Mouse (Mus musculus): Measurements from ENCODE around the gene St6gal1. TPM values are rescaled to one million over a fixed set of nuclear protein-coding genes. Genes with fewer than 3 reads are reported as not detected.

Gene St6gal1
- polyA plus RNA-seq, 2 experiments, result 10.5 to 10.6 TPM

DNA sequence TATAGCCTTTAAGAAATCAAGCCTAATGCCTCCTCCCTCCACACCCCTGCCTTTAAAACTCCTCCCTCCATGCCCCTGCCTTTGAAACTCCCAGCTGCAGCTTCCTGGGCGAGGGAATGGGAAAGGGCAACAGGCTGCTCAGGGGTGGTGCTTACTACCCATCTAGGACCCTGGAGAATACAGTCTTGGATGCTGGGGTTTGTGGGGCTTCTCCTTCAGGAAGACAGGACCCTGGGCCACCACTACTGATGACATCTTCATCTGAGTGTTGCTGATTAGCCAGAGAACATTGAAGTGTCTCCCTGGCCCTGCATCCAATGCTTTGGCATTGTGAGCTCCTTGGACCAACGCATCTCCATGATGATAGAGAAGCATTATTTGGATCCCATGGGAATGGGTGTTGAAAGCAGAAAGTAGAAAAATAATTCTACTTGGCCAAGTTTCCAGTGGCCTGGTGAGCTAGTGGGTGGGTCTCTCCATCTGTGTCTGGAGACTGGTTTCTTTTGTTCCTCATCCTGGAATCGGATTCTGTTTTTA is 137.0 kb downstream of the St6gal1 start:
- TF ChIP-seq EP300 (IDR thresholded peaks at IDR 0.05; ENCODE audit: low read depth), result no peak
- no peak for TF ChIP-seq CTCF (IDR thresholded peaks at IDR 0.05; ENCODE audit: low read depth)
- DNase-seq (ENCODE audit: low read depth in 3 of 3, low spot score in 3 of 3) (no peak), ATAC-seq (ENCODE audit: insufficient read depth) (no peak)
- WGBS (ENCODE audit: insufficient replicate concordance), result 50% methylated on average over 3 of the region's 3 CpGs
- no peaks in the 10 kb centered on the region for H3K27me3 ChIP-seq (ENCODE audit: control insufficient read depth, insufficient read depth, low read length)
- H3K9me3 ChIP-seq (ENCODE audit: control insufficient read depth, low read length), result no peaks in the 10 kb centered on the region
- no peaks in the 10 kb centered on the region for H3K4me1 ChIP-seq (replicated peaks; ENCODE audit: control insufficient read depth in 2 of 2, insufficient read depth in 2 of 2, low read length in 1 of 2)
- no peak overlapping the region for H3K4me3 ChIP-seq (ENCODE audit: insufficient read depth in 1 of 2, low read depth in 2 of 2, low read length in 2 of 2)
- H3K36me3 ChIP-seq (replicated peaks; ENCODE audit: control insufficient read depth, insufficient read depth, low read depth), result no peaks in the 10 kb centered on the region
- H3K9ac ChIP-seq (replicated peaks), result no peak overlapping the region
- no peak overlapping the region for H3K27ac ChIP-seq
- no peak overlapping the region for H3K4me2 ChIP-seq (ENCODE audit: low read depth)

GRCm38 (mm10) chr16:23364328-23364990 is 139.9 kb downstream of the St6gal1 start:
- Histone ChIP-seq H3K4me3 (ENCODE audit: insufficient read depth in 1 of 2, low read depth in 2 of 2, low read length in 2 of 2) (no peak overlapping the region), H3K9me3 (ENCODE audit: control insufficient read depth, low read length) (no peaks in the 10 kb centered on the region), H3K9ac (replicated peaks) (no peak overlapping the region), H3K27ac (no peak overlapping the region), H3K4me1 (replicated peaks; ENCODE audit: control insufficient read depth in 2 of 2, insufficient read depth in 2 of 2, low read length in 1 of 2) (no peaks in the 10 kb centered on the region), H3K36me3 (replicated peaks; ENCODE audit: control insufficient read depth, insufficient read depth, low read depth) (no peaks in the 10 kb centered on the region), H3K27me3 (ENCODE audit: control insufficient read depth, insufficient read depth, low read length) (no peaks in the 10 kb centered on the region), H3K4me2 (ENCODE audit: low read depth) (no peak overlapping the region)
- no peak for TF ChIP-seq CTCF (IDR thresholded peaks at IDR 0.05; ENCODE audit: low read depth)
- TF ChIP-seq EP300 (IDR thresholded peaks at IDR 0.05; ENCODE audit: low read depth), result no peak
- WGBS (ENCODE audit: insufficient replicate concordance), result 53% methylated on average over 2 of the region's 2 CpGs
- ATAC-seq (ENCODE audit: insufficient read depth) (no peak), DNase-seq (ENCODE audit: low read depth in 3 of 3, low spot score in 3 of 3) (no peak)

- Histone ChIP-seq H3K4me2 (ENCODE audit: low read depth) (no peak overlapping the region), H3K9ac (replicated peaks) (no peak overlapping the region), H3K27me3 (ENCODE audit: control insufficient read depth, insufficient read depth, low read length) (no peaks in the 10 kb centered on the region), H3K27ac (no peak overlapping the region), H3K9me3 (ENCODE audit: control insufficient read depth, low read length) (no peaks in the 10 kb centered on the region), H3K36me3 (replicated peaks; ENCODE audit: control insufficient read depth, insufficient read depth, low read depth) (no peaks in the 10 kb centered on the region), H3K4me1 (replicated peaks; ENCODE audit: control insufficient read depth in 2 of 2, insufficient read depth in 2 of 2, low read length in 1 of 2) (no peaks in the 10 kb centered on the region), H3K4me3 (ENCODE audit: insufficient read depth in 1 of 2, low read depth in 2 of 2, low read length in 2 of 2) (no peak overlapping the region)
- ATAC-seq (ENCODE audit: insufficient read depth), result no peak
- WGBS (ENCODE audit: insufficient replicate concordance), result 27% methylated on average over 3 of the region's 3 CpGs
- DNase-seq (ENCODE audit: low read depth in 3 of 3, low spot score in 3 of 3), result no peak
- no peak for TF ChIP-seq CTCF (IDR thresholded peaks at IDR 0.05; ENCODE audit: low read depth)
- TF ChIP-seq EP300 (IDR thresholded peaks at IDR 0.05; ENCODE audit: low read depth), result no peak
Observed at GRCm38 (mm10) chr16:23369124-23369523, 144.6 kb downstream of the St6gal1 start.

DNA sequence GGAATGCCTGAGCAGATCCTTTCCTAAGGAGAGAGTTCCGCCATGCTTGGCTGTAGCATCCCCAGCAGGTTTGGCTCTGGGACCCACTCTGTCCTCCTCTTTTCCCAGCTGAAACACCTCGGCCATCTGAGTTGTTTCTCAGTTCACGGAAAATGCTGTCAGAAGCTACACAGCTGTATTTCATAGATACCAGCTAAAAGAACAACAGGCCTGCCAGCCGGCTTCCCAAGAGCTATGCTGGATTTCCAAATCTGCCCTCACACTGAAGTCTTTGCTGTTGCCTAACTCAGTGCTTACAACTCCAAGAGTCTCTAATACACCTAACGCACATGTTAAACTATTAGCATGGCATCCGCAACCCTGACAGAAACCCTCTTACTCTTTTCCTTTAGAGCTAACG is 146.2 kb downstream of the St6gal1 start:
- Histone ChIP-seq H3K9me3 (ENCODE audit: control insufficient read depth, low read length) (no peaks in the 10 kb centered on the region), H3K36me3 (replicated peaks; ENCODE audit: control insufficient read depth, insufficient read depth, low read depth) (no peaks in the 10 kb centered on the region), H3K4me1 (replicated peaks; ENCODE audit: control insufficient read depth in 2 of 2, insufficient read depth in 2 of 2, low read length in 1 of 2) (no peaks in the 10 kb centered on the region), H3K4me3 (ENCODE audit: insufficient read depth in 1 of 2, low read depth in 2 of 2, low read length in 2 of 2) (no peak overlapping the region), H3K9ac (replicated peaks) (no peak overlapping the region), H3K27ac (no peak overlapping the region), H3K4me2 (ENCODE audit: low read depth) (no peak overlapping the region), H3K27me3 (ENCODE audit: control insufficient read depth, insufficient read depth, low read length) (no peaks in the 10 kb centered on the region)
- WGBS (ENCODE audit: insufficient replicate concordance), result 65% methylated on average over 7 of the region's 7 CpGs
- ATAC-seq (ENCODE audit: insufficient read depth) (no peak), DNase-seq (ENCODE audit: low read depth in 3 of 3, low spot score in 3 of 3) (no peak)
- no peak for TF ChIP-seq EP300 (IDR thresholded peaks at IDR 0.05; ENCODE audit: low read depth)
- TF ChIP-seq CTCF (IDR thresholded peaks at IDR 0.05; ENCODE audit: low read depth), result no peak

DNA sequence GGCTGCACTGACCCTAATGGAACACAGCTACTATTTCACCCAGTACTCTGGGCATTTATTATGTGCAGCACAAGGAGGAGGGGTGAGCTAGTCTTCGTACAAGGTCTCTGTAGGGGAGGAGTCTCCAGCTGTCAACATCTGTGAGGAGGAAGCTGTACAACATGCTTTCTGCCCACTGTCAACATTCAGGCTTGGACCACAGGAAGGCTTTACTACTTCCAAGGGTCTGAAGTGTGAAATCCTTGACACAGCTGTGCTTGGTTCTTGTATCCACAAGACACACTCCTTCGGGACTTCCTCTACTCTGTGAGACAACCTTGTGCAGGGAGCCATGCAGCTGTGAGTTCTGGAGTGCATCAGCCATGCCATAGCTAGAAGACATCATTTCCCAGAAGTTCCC is 147.8 kb downstream of the St6gal1 start:
- H3K36me3 ChIP-seq (replicated peaks; ENCODE audit: control insufficient read depth, insufficient read depth, low read depth), result no peaks in the 10 kb centered on the region
- WGBS (ENCODE audit: insufficient replicate concordance), result 44% methylated on average over 2 of the region's 2 CpGs
- H3K27ac ChIP-seq, result no peak overlapping the region

More for the DNA sequence above, 147.8 kb downstream of the St6gal1 start:
- Histone ChIP-seq H3K9me3 (ENCODE audit: control insufficient read depth, low read length) (no peaks in the 10 kb centered on the region), H3K9ac (replicated peaks) (no peak overlapping the region), H3K27me3 (ENCODE audit: control insufficient read depth, insufficient read depth, low read length) (no peaks in the 10 kb centered on the region), H3K4me1 (replicated peaks; ENCODE audit: control insufficient read depth in 2 of 2, insufficient read depth in 2 of 2, low read length in 1 of 2) (no peaks in the 10 kb centered on the region), H3K4me2 (ENCODE audit: low read depth) (no peak overlapping the region), H3K4me3 (ENCODE audit: insufficient read depth in 1 of 2, low read depth in 2 of 2, low read length in 2 of 2) (no peak overlapping the region)
- DNase-seq (ENCODE audit: low read depth in 3 of 3, low spot score in 3 of 3), result no peak
- no peak for ATAC-seq (ENCODE audit: insufficient read depth)
- TF ChIP-seq CTCF (IDR thresholded peaks at IDR 0.05; ENCODE audit: low read depth), result no peak
- TF ChIP-seq EP300 (IDR thresholded peaks at IDR 0.05; ENCODE audit: low read depth), result no peak
